Mouse (Mus musculus) lung, adult 2 months (tissue): ENCODE measurements around the gene Adgrf3.

Experiments
- CTCF ChIP-seq: fragments of 200-500 bp; IDR thresholded peaks from 2 replicates; pipeline ENCODE4 v1.5.1; 2011; ENCODE audit warnings: mild to moderate bottlenecking, low read length, control low read depth; ENCODE audit not compliant: insufficient read depth
- POLR2A ChIP-seq: fragments of 200-500 bp; IDR thresholded peaks from 2 replicates; pipeline ENCODE4 v1.6.1; 2011; ENCODE audit warnings: low read depth, mild to moderate bottlenecking, control low read depth, low read length, borderline replicate concordance; ENCODE audit errors: extremely low read depth

DNA sequence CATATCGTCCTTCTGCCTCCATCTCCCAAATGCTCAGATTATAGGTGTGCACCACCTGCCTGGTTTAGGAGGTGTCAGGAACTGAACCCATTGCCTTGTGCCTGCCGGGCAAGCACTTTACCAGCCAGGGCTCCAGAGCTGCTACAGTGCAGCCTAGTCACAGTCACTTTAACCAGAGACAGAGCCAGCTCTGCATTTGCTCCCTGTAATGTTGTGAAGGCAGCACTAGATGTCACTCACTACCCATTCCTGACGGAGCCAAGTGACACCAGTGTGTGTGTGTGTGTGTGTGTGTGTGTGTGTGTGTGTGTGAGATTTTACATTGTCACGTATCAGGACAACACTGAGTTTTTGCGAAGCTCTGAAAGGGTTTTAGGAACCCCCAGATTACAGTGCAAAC is 4.0 kb downstream of the Adgrf3 start:
- TF ChIP-seq CTCF (peak; percentile 48), POLR2A (no peak)
